Mouse (Mus musculus) CD4-positive helper T cell, adult 2 months (primary cell): ENCODE measurements around the gene Olfr912.

Experiments used
- DNase-seq: peaks from one replicate; pipeline ENCODE4 v3.0.0-alpha.2; 2012; ENCODE audit warnings: low read depth, missing footprints, low spot score

Olfr912 gene

DNA sequence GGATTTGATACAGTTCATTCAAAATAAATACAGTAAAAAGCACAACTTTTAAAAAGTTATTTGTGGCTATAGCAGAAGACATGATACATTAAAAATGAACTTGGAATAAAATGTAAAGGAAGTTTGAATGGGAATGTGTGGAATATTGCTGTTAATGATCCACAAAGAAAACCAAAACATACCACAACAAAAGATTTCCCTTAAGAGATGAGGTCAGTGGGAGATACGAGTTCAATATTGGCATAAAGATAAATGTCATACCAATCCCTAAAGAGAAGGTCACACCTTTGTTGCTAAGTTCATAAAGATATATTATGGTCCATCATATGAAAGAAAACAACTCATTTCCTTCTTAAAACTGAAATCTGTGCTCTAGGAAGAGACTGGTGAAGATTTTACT, at the start of gene Olfr912:
TSS of gene Olfr912 (plus strand) at position 301 of the 400 bp plus-strand sequence.
- DNase-seq: no peak

DNA sequence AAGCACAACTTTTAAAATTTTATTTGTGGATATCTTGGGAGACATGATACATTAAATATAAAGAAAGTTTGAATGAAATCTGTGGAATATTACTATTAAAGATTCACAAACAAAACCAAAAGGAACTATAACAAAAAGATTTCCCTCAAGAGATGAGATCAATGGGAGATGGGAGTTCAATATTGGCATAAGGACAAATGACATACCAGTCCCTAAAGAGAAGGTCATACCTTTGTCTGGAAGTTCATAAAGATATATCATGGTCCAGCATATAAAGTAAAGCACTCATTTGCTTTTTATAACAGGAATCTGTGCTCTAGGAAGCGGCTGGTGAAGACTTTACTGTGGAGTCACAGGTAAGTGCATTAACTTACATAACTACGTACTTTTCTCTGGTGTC, 42.4 kb upstream of the Olfr912 start, which contains the start of gene Olfr910:
TSS of gene Olfr910 (plus strand) at position 301 of the 400 bp plus-strand sequence.
- DNase-seq: no peak

DNA sequence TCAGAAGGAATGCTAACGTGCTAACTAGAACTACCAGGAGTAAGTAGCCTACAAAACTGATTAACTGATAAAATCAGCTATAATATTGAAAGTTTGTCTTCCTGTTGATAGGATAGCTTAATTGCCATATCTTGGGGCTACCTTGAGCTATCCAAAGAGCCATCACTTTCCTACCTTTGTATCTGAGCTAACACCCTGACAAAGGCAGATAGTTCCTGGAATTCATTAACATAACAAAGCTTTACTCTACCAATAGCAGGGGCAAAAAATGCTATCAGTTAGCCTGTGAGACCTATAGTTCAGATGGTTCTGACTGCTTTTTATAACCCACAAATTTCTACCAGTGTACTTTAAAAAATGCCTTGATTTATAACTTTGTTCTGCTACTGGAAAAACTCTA, 11.1 kb downstream of the Olfr912 start:
- DNase-seq: no peak

DNA sequence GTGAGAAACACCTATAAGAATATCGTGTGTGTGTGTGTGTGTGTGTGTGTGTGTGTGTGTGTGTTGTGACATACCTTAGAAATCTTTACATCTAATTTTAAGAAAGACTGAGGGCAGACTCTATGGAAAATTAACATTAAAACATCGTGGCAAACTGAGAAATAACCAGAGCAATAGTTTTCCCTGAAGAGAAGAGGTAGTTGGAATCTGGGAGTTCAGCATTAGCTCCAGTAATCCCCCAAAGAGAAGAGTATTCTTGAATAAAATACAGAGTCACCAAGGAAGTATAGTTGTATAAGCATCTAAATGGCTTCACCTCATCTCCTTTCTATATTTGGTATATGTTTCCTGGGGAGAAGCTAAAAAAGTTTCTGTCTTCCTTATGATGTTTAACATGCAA, 12.5 kb downstream of the Olfr912 start, which contains the start of gene Olfr913:
TSS of gene Olfr913 (plus strand) at position 301 of the 400 bp plus-strand sequence.
- DNase-seq: no peak

DNA sequence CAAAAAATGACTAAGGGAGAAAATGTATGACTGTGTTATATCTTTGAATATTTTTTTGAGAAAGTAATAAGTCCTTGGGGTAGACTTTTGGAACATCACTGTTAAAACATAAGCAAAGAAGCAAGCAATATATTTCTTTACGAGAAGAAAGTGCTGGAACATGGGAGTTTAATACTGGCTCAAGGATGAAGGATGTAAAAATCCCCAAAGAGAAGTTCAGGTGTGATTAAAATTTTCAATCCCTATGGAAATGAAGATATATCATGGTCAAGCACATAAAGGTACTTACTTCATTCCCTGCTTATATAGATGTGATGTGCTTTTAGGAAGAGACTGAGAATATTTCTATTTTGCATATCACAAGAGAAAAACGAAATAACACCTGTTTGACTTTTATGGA, 24.8 kb downstream of the Olfr912 start, which contains the start of gene Olfr914:
TSS of gene Olfr914 (plus strand) at position 301 of the 400 bp plus-strand sequence.
- DNase-seq: no peak

DNA sequence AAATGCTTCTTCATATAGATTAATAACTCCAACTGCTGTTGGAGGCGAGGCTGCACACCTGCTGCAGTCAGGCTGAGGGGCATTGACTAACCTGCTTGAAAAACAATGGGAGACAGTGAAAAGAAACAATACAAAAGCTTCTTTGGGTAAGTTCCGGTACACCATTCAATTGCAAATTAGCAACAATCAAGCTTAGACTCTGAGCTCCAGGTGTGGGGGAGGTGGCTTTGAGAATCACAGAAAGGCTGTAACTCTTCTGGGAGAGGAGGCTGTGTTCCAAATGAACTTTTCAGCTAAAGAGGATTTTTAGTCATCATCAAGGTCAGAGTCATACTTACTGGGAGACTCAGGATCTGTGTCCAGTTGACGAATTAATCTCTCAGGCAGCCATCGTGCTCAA, 52.4 kb downstream of the Olfr912 start:
- DNase-seq: no peak
